Comparison of ENCODE assay signal across 8 mouse cellular contexts in genomic region chr19:60811098-60812035, GRCm38 (mm10). TPM values are rescaled to one million over a fixed set of nuclear protein-coding genes. Genes with fewer than 3 reads are reported as not detected.
DNase-seq lines count a peak whose midpoint lies in the region; ATAC-seq and TF ChIP-seq lines count a peak whose summit lies in the region.

Fam45a (plus strand) TSS chr19:60811585.

- intact Hi-C loops in heart, postnatal 10 days (cut with DNase I): loop anchor here (2.0 kb wide), 1 partner anchor 21 kb away; the partner anchor contains the start of gene Eif3a

- H3K9ac ChIP-seq in ES-Bruce4 (ENCODE audit: low read depth, poor library complexity, severe bottlenecking): peak within 1 kb of the TSS; percentile 74
- H3K9ac ChIP-seq in forebrain, embryonic 13.5 days: peak within 1 kb of the TSS; percentile 80
- peak within 1 kb of the TSS; percentile 83 for H3K9ac ChIP-seq in liver, postnatal 0 days (replicated peaks)
- peak within 1 kb of the TSS; percentile 89 for H3K9ac ChIP-seq in neural tube, embryonic 14.5 days (replicated peaks; ENCODE audit: low read depth, low read length)

- TF ChIP-seq CTCF in ES-Bruce4 (IDR thresholded peaks at IDR 0.05; ENCODE audit: low read depth, low read length): peak; percentile 57
- TF ChIP-seq CTCF in liver, postnatal 0 days (IDR thresholded peaks at IDR 0.05; ENCODE audit: low read depth): peak; percentile 97

- no peaks in the 10 kb centered on the region for H3K27me3 ChIP-seq in ES-Bruce4 (ENCODE audit: control insufficient read depth, insufficient read depth, low read length, poor library complexity, severe bottlenecking)
- no peaks in the 10 kb centered on the region for H3K27me3 ChIP-seq in forebrain, embryonic 13.5 days
- no peaks in the 10 kb centered on the region for H3K27me3 ChIP-seq in liver, postnatal 0 days (ENCODE audit: insufficient read depth, low read length)
- H3K27me3 ChIP-seq in neural tube, embryonic 14.5 days (ENCODE audit: control insufficient read depth, insufficient read depth, low read length): no peaks in the 10 kb centered on the region

- ATAC-seq in cerebellum, adult (ENCODE audit: insufficient number of reproducible peaks, low FRiP score, low TSS enrichment): peak; percentile 99
- peak; percentile 100 for ATAC-seq in forebrain, embryonic 13.5 days
- peak; percentile 100 for ATAC-seq in liver, postnatal 0 days
- ATAC-seq in neural tube, embryonic 14.5 days (ENCODE audit: low read depth): peak; percentile 100

- 1% methylated on average over 45 of the region's 45 CpGs for WGBS in forebrain, embryonic 13.5 days
- 3% methylated on average over 45 of the region's 45 CpGs for WGBS in large intestine, adult 2 months
- WGBS in liver, postnatal 0 days (ENCODE audit: insufficient replicate concordance): 11% methylated on average over 40 of the region's 45 CpGs
- 4% methylated on average over 31 of the region's 45 CpGs for WGBS in neural tube, embryonic 14.5 days

- TF ChIP-seq EP300 in ES-Bruce4 (IDR thresholded peaks at IDR 0.05; ENCODE audit: insufficient read depth, low read depth, low read length): no peak
- no peak for TF ChIP-seq EP300 in liver, postnatal 0 days (IDR thresholded peaks at IDR 0.05; ENCODE audit: low read depth)

- TF ChIP-seq POLR2A in ES-Bruce4 (IDR thresholded peaks at IDR 0.05; ENCODE audit: insufficient read depth, low read length): peak; percentile 51

- H3K9me3 ChIP-seq in ES-Bruce4 (replicated peaks; ENCODE audit: control insufficient read depth, insufficient read depth, low read length, poor library complexity, severe bottlenecking): no peaks in the 10 kb centered on the region
- no peaks in the 10 kb centered on the region for H3K9me3 ChIP-seq in forebrain, embryonic 13.5 days (replicated peaks)
- no peaks in the 10 kb centered on the region for H3K9me3 ChIP-seq in liver, postnatal 0 days (ENCODE audit: low read length)
- H3K9me3 ChIP-seq in neural tube, embryonic 14.5 days (ENCODE audit: control insufficient read depth, low read length): no peaks in the 10 kb centered on the region

- H3K36me3 ChIP-seq in ES-Bruce4 (ENCODE audit: control insufficient read depth, insufficient read depth, low read length, poor library complexity, severe bottlenecking): peaks cover 10% of the 10 kb centered on the region
- H3K36me3 ChIP-seq in forebrain, embryonic 13.5 days (ENCODE audit: poor library complexity, severe bottlenecking): peaks cover 11% of the 10 kb centered on the region
- H3K36me3 ChIP-seq in liver, postnatal 0 days (replicated peaks; ENCODE audit: insufficient read depth, low read length): peaks cover 9% of the 10 kb centered on the region
- H3K36me3 ChIP-seq in neural tube, embryonic 14.5 days (ENCODE audit: control insufficient read depth, insufficient read depth, low read length): peaks cover 10% of the 10 kb centered on the region

- H3K27ac ChIP-seq in ES-Bruce4 (ENCODE audit: insufficient read depth, low read length): peak within 1 kb of the TSS; percentile 68
- H3K27ac ChIP-seq in forebrain, embryonic 13.5 days: no peak within 1 kb of the TSS
- peak within 1 kb of the TSS; percentile 85 for H3K27ac ChIP-seq in liver, postnatal 0 days (ENCODE audit: low read depth)
- peak within 1 kb of the TSS; percentile 57; the same call in 1 of the 2 replicates for H3K27ac ChIP-seq in neural tube, embryonic 14.5 days (ENCODE audit: low read depth, low read length)

- DNase-seq in heart, postnatal 10 days: peak; percentile 95
- peak; percentile 78 for DNase-seq in large intestine, adult 2 months (ENCODE audit: low read depth, low spot score)
- peak; percentile 95 for DNase-seq in liver, postnatal 0 days
- peak; percentile 94 for DNase-seq in testis, postnatal 10 days (ENCODE audit: low spot score)

- peak within 1 kb of the TSS; percentile 86 for H3K4me3 ChIP-seq in ES-Bruce4 (ENCODE audit: low read depth, low read length)
- peak within 1 kb of the TSS; percentile 70 for H3K4me3 ChIP-seq in forebrain, embryonic 13.5 days
- H3K4me3 ChIP-seq in liver, postnatal 0 days (ENCODE audit: low read depth, low read length): peak within 1 kb of the TSS; percentile 78
- peak within 1 kb of the TSS; percentile 74 for H3K4me3 ChIP-seq in neural tube, embryonic 14.5 days (ENCODE audit: low read depth, low read length)

- no peaks in the 10 kb centered on the region for H3K4me1 ChIP-seq in ES-Bruce4 (ENCODE audit: control insufficient read depth, insufficient read depth, low read length)
- peaks cover 10% of the 10 kb centered on the region for H3K4me1 ChIP-seq in forebrain, embryonic 13.5 days
- H3K4me1 ChIP-seq in liver, postnatal 0 days (ENCODE audit: insufficient read depth): peaks cover 12% of the 10 kb centered on the region
- H3K4me1 ChIP-seq in neural tube, embryonic 14.5 days (ENCODE audit: control insufficient read depth, insufficient read depth, low read length): peaks cover 4% of the 10 kb centered on the region; the same call in 1 of the 2 replicates

- peak within 1 kb of the TSS; percentile 79 for H3K4me2 ChIP-seq in forebrain, embryonic 13.5 days
- H3K4me2 ChIP-seq in liver, postnatal 0 days (ENCODE audit: low read depth, low read length): peak within 1 kb of the TSS; percentile 87
- H3K4me2 ChIP-seq in neural tube, embryonic 14.5 days (ENCODE audit: low read depth, low read length): peak within 1 kb of the TSS; percentile 69

RNA-seq across cellular contexts. Expression of gene Fam45a, which starts in this region (rescaled TPM):
- 32.3 and 37.6 TPM in 2 replicates for polyA plus RNA-seq in ES-Bruce4 (2011; ENCODE audit: insufficient read depth, insufficient read length, low read depth, missing spikeins)
- 35.9 and 36.2 TPM in 2 replicates for polyA plus RNA-seq in forebrain, embryonic 13.5 days (2015; fragmentation: Nextera tagmentation; extraction: Ambion mirVana)
- total RNA-seq in heart, postnatal 10 days (2021): 10 to 100 TPM; 17.5 to 19.2 TPM
- 7.0 and 8.5 TPM in 2 replicates for polyA plus RNA-seq in large intestine, adult 2 months (2012; rRNA removed)
- polyA plus RNA-seq in liver, postnatal 0 days (2015; fragmentation: Nextera tagmentation; extraction: Ambion mirVana): 17.3 and 18.9 TPM in 2 replicates
- polyA plus RNA-seq in neural tube, embryonic 14.5 days (2014; fragmentation: Nextera tagmentation; extraction: Ambion mirVana): 47.9 and 49.8 TPM in 2 replicates
